Mouse (Mus musculus) liver, embryonic 16.5 days (tissue): ENCODE results near the gene Dnah6. TPM values are rescaled to one million over a fixed set of nuclear protein-coding genes. Genes with fewer than 3 reads are reported as not detected.

Experiments
- ATAC-seq: fragments of 200-750 bp; cut with Nextera tagmentation; 2 replicates; pipeline ENCODE4 v1.8.0; 2017; ENCODE audit warnings: low read depth, mild to moderate bottlenecking, moderate number of reproducible peaks, moderate library complexity
- H3K27ac ChIP-seq: fragments of 300-500 bp; sonication (generic); 2 replicates; pipeline ENCODE4 v1.5.1; 2014; ENCODE audit warnings: mild to moderate bottlenecking, low read length
- H3K27me3 ChIP-seq: fragments of 300-500 bp; sonication (generic); 2 replicates; pipeline ENCODE4 v1.6.1; 2014; ENCODE audit warnings: low read depth, low read length, mixed read lengths; ENCODE audit not compliant: control insufficient read depth, insufficient read depth
- H3K36me3 ChIP-seq: fragments of 300-500 bp; sonication (generic); 2 replicates; pipeline ENCODE4 v1.6.1; 2014; ENCODE audit warnings: mild to moderate bottlenecking; ENCODE audit not compliant: control insufficient read depth, insufficient read depth
- H3K4me1 ChIP-seq: fragments of 300-500 bp; sonication (generic); 2 replicates; pipeline ENCODE4 v1.6.1; 2014; ENCODE audit warnings: low read depth, low read length, mixed read lengths; ENCODE audit not compliant: control insufficient read depth
- H3K4me2 ChIP-seq: fragments of 300-500 bp; sonication (generic); 2 replicates; pipeline ENCODE4 v1.6.1; 2014; ENCODE audit warnings: low read depth, low read length, mixed read lengths
- H3K4me3 ChIP-seq: fragments of 300-500 bp; sonication (generic); 2 replicates; pipeline ENCODE4 v1.5.1; 2014; ENCODE audit warnings: low read depth, mild to moderate bottlenecking, low read length
- H3K9ac ChIP-seq: fragments of 300-500 bp; sonication (generic); 2 replicates; pipeline ENCODE4 v1.6.1; 2014; ENCODE audit warnings: low read depth, low read length
- H3K9me3 ChIP-seq: fragments of 300-500 bp; sonication (generic); replicated peaks from 2 replicates; pipeline ENCODE4 v1.6.1; 2016; ENCODE audit warnings: low read length; ENCODE audit not compliant: control insufficient read depth
- WGBS: fragments of 180-500 bp; shearing (Covaris S2); extraction: QIAGEN DNeasy Blood & Tissue Kit; methylation state at CpG from one replicate; pipeline ENCODE4 v1.1.7; 2014; ENCODE audit not compliant: insufficient replicate concordance; 5-methylcytosine and 5-hydroxymethylcytosine counted together
- polyA plus RNA-seq: library from polyadenylated mRNA; unstranded; fragments of >200 nt; fragmentation: Nextera tagmentation; extraction: Ambion mirVana; gene quantifications from 2 replicates; pipeline ENCODE4 v1.2.1, GENCODE M21; 2015

Gene Dnah6
- 0.04 and 0.05 TPM in 2 replicates for polyA plus RNA-seq

DNA sequence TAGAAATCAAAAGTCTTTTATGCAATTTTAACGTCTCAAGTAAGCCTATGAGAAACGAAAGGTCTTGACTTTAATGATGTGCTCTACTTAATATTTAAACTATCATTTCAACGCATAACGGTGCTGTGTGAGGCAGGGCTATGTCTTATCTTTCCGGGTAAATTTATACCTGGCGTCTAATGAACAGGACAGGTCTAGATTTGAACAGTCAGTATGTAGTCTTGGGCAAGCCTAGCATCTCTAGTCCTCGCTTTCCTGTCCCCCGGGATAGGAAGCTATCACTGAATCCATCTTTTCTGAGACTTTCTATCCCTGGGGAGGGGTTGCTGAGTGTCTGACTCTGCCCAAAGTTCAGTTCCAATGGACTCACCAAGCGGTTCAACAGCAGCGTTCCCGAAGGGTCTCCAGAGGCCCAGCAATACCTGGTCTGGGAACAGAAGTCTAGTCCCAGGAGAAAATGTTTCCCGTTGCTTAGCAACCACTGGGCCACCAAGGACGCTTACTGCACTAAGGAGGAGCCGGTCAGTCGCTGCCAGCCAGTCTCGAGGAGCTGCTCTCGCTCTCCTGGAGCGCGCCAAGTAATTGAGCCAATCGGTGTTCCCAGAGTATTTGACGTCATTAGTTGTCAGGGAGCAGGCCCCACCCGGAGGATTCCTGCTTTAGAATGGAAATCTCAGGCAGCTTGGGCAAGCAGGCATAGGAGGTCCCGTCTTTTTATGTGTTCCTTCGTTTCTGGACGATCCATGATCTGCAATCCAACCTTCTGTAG is at the start of gene Dnah6:
Dnah6 (minus strand) TSS at position 463 of the 769 bp plus-strand sequence.
- H3K27me3 ChIP-seq = no peaks in the 10 kb centered on the region
- no peak within 1 kb of the TSS for H3K9ac ChIP-seq
- H3K9me3 ChIP-seq = no peaks in the 10 kb centered on the region
- H3K4me3 ChIP-seq = peak within 1 kb of the TSS; percentile 33
- peak within 1 kb of the TSS; percentile 54 for H3K4me2 ChIP-seq
- 34% methylated on average over 25 of the region's 25 CpGs for WGBS
- ATAC-seq = peak; percentile 91
- H3K4me1 ChIP-seq = no peaks in the 10 kb centered on the region
- no peak within 1 kb of the TSS for H3K27ac ChIP-seq
- H3K36me3 ChIP-seq = no peaks in the 10 kb centered on the region

DNA sequence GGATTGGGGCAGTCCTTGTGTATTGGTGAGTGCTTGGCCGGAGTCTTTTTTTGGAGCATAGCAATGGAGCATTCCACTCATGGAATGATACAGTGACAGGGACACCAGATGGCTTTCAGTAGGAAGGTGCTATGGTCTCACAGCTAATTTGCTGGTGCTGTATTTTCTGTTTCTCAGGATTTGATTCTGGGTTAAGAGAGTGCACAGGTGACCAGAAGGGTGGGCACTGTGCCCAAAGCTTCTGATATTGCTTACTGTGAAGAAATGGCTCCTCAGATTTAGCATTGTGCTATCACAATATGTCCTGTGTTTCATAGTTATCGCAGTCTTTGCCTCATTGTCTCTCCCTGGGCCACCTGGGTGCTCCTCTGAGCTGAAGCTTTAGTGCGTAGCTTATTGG is 47.9 kb upstream of the Dnah6 start:
- Histone ChIP-seq H3K27ac (no peak overlapping the region), H3K27me3 (no peaks in the 10 kb centered on the region), H3K9ac (no peak overlapping the region), H3K4me2 (no peak overlapping the region), H3K36me3 (peaks cover 35% of the 10 kb centered on the region), H3K4me1 (no peaks in the 10 kb centered on the region), H3K9me3 (no peaks in the 10 kb centered on the region), H3K4me3 (no peak overlapping the region)
- WGBS = 85% methylated on average over 3 of the region's 3 CpGs
- ATAC-seq = no peak

DNA sequence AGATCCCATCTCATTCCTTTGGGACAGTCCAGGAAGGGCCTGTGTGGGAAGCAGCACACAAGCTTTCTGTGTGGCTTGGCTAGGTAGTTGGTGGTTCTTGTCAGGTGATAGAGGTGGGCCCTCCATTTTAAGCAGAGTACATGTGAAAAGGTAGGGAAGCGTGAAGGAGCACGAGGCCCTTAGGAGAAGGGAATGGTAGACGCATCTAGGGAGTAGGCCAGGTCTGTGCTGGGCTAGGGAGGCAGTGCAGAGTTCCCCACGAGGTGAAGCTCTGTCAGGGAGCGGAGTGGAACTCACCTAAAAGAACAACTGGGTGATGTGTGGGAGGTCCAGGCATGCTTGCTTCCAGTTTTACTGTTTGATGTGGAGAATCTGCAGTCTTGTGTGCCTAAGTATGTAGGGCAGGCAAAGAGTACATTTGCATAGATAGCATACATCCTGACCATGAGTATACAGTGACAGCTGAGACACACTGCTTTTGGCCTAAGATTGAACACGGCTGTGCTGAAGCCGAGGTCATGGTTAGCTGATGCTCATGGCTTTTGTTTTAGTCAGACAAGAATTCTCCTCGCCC is 46.4 kb upstream of the Dnah6 start:
- Histone ChIP-seq H3K27me3 (no peaks in the 10 kb centered on the region), H3K4me3 (no peak overlapping the region), H3K27ac (no peak overlapping the region), H3K36me3 (peaks cover 39% of the 10 kb centered on the region), H3K4me2 (no peak overlapping the region), H3K9ac (no peak overlapping the region), H3K4me1 (no peaks in the 10 kb centered on the region), H3K9me3 (no peaks in the 10 kb centered on the region)
- WGBS = 72% methylated on average over 8 of the region's 8 CpGs
- no peak for ATAC-seq

DNA sequence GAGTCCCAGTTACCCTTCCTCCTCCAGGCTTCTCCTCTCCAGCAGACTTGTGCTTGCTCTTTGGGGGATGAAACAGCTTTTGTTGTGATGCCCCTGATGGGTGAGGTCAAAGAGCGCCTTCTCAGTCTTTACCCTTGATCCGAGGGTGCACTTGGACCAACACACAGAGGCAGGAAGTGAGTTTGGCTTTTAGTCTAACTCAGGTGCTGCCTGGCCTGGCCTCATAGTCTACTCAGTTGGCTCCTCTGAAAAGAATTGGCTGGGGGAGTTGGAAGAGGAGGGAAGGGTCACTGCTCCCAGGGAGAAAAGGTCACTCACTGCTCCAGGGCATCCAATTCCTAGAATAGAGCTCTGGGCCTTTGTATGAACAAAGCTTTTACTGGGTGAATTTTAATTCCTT is 43.4 kb upstream of the Dnah6 start:
- Histone ChIP-seq H3K27me3 (no peaks in the 10 kb centered on the region), H3K9me3 (no peaks in the 10 kb centered on the region), H3K27ac (no peak overlapping the region), H3K4me1 (no peaks in the 10 kb centered on the region), H3K4me3 (no peak overlapping the region), H3K9ac (no peak overlapping the region), H3K36me3 (peaks cover 14% of the 10 kb centered on the region), H3K4me2 (no peak overlapping the region)
- WGBS = 84% methylated on average over 2 of the region's 2 CpGs
- ATAC-seq = no peak

DNA sequence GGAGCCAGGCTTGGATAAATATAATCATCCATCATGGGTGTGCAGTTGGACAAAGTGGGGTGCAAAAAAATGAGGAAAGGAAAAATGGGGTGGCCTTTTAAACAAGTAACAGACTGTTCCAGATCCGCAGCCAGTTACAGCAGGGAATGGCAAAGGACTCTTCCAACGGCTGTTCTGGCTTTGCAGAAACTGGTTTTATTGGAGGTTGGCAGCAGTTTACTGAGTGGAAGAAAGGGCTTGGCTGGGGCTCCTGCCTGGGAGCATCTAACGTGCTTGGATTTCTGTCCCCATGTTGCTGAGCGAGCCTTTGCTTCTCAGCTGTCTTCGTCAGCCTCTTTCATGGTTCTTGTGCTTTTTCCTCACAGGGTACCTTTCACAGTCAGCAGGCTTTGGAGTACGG is 38.7 kb upstream of the Dnah6 start:
- Histone ChIP-seq H3K4me1 (no peaks in the 10 kb centered on the region), H3K27me3 (no peaks in the 10 kb centered on the region), H3K27ac (no peak overlapping the region), H3K9ac (no peak overlapping the region), H3K36me3 (peaks cover 15% of the 10 kb centered on the region), H3K4me3 (no peak overlapping the region), H3K4me2 (no peak overlapping the region), H3K9me3 (no peaks in the 10 kb centered on the region)
- 68% methylated on average over 6 of the region's 6 CpGs for WGBS
- no peak for ATAC-seq

DNA sequence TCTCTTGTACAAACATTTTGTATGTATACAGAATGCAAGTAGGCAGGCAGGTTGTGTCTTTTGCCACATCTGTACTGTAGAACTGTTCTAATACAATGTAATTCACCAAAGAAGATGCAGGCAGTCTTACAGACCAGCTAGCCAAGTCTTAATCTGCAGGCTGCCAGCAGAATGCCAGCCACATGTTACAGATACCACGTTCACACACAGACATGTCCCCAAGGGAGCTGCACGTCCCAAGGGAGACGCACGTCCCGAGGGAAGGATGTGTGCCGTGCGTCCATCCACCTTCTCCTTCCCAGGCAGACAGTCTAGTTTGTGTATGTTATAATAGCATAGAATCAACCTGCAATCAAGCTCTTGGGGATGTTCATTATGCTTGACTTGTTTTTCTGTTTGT is 35.6 kb upstream of the Dnah6 start:
- Histone ChIP-seq H3K27me3 (no peaks in the 10 kb centered on the region), H3K4me1 (peaks cover 13% of the 10 kb centered on the region), H3K4me3 (no peak overlapping the region), H3K4me2 (no peak overlapping the region), H3K27ac (no peak overlapping the region), H3K9me3 (no peaks in the 10 kb centered on the region), H3K9ac (no peak overlapping the region), H3K36me3 (peaks cover 8% of the 10 kb centered on the region)
- ATAC-seq = no peak
- WGBS = 78% methylated on average over 7 of the region's 7 CpGs

DNA sequence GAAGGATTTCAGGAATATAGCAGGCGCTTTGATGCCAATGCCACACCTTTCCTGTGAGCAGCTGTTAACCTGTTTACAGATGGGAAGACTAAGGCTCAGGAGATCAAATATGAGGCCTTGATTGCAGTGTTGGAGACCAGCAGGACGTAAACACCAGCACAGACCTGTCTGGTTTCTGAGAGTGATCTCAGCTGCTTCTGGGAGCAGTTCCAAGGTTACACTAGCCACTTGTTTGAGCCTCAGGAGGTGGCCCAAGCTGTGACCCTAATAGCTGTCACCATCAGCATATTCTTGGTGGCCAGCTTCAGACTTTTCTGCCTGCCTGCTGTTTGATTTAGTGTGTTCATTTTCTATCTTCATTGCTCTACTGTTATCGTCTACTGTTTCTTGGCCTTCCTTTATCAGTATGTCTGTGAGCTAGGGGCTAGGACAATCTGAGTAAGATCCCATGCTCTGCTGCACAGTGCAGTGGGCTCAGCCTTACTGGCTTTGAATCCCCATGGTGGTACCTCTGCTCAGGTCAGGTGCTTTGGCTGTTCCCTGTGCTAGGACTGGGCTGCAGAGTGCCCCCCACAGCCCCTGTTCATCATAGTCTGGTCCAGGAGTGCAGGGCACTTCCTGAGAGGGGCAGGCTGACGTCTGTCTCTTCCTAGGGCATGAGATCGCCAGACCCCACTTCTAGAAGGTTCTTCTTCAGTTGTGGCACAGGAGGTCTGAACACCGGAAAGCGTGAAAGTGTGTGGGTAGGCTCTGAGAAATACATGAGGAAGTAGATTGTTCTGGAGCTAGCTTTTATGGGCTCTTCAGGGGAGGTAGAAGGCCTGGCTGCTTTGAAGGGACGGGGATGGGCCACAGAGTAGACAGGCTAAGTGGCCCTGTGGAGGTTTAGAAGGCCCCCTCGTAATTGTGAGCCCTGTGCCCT is 33.1 kb upstream of the Dnah6 start:
- Histone ChIP-seq H3K9me3 (no peaks in the 10 kb centered on the region), H3K4me2 (no peak overlapping the region), H3K9ac (no peak overlapping the region; the same call in 1 of the 2 replicates), H3K4me1 (peaks cover 18% of the 10 kb centered on the region), H3K27me3 (no peaks in the 10 kb centered on the region), H3K36me3 (peaks cover 8% of the 10 kb centered on the region), H3K27ac (no peak overlapping the region), H3K4me3 (no peak overlapping the region)
- 51% methylated on average over 9 of the region's 9 CpGs for WGBS
- no peak for ATAC-seq

DNA sequence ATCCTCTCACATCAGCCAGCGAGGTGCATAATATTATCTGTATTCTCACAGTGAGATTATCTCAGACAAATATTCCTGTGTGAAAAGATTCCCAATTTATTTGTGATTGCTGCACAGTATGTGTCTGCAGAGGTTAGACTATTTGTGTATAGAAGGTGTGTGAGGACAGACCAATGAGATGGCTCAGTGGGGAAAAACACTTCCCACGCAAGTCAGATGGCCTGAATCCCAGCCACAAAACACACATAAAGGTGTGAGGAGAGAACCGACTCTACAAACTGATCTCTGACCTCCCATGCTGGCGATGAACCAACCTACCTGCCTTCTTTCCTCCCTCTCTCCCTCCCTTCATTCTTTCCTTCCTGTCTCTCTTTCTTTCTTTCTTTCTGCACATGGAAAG is 32.1 kb upstream of the Dnah6 start:
- no peak overlapping the region for H3K4me3 ChIP-seq
- no peaks in the 10 kb centered on the region for H3K9me3 ChIP-seq
- peaks cover 24% of the 10 kb centered on the region for H3K4me1 ChIP-seq
- H3K9ac ChIP-seq = no peak overlapping the region
- H3K27ac ChIP-seq = peak overlapping the region; percentile 12
- peaks cover 5% of the 10 kb centered on the region for H3K36me3 ChIP-seq
- no peaks in the 10 kb centered on the region for H3K27me3 ChIP-seq
- no peak overlapping the region for H3K4me2 ChIP-seq
- peak; percentile 65 for ATAC-seq
- WGBS = 56% methylated on average over 4 of the region's 4 CpGs
